Mouse (Mus musculus) kidney, postnatal 10 days (tissue): ENCODE data around the gene Xrcc5.

Source experiments
- DNase-seq: peaks from one replicate; pipeline ENCODE4 v3.0.0; 2021; ENCODE audit warnings: mixed read lengths

The Xrcc5 gene

DNA sequence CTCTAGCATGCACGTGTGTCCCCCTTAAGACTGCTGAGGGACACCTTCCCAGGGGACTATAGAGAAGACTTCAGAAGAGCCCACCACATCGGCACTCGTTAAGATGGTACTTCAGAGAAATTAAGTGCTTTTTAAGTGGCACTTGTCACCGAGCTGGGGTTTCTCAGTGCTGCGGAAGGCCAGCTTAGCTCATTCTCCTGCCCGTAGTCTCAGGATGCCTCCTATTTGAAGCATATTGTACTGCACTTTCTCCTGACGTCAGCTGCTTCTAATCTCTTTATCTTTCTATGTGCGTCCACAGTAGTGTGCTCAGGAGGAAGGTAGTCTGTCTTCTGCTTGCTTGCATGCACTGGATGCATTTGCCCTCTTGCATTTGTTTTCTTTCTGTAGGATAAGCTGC is 9.2 kb downstream of the Xrcc5 start:
- no peak for DNase-seq

DNA sequence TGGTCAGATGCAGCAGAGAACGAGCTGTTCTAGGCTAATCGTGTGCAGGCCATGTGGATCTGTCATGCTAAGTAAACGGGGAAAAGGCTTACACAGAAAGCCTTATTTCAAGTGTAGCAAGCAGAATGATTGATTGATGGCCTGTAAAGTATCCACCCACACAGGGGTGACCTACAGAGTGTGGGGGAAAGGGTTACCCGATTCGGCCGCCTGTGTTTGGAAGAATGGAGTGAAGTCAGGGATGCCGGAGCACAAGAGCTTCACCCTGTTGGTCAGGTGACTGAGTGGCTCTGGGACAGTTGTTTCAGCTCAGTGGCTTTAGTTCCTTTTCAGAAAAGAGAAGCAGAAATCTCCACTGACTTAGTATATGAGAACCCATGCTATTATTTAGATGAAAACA is 9.7 kb downstream of the Xrcc5 start:
- no peak for DNase-seq

DNA sequence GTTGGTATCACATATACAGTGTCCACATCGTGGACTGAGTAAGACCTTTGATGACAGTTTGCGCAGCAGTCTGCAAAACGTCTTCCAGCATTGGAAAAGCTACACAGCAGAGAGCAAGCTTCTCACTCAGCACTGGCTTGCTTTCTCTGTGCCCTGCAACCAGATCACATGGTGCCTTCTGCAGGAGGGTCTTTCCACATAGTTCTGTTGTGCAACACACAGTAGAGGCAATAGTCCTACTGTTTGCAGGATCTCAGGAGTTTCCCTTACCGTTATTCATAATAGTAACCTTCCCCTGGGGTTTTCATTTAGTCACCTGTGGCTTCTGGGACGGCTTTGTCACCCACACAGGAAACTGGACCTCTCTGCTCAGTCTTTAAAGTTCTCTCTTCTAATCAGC is 13.5 kb downstream of the Xrcc5 start:
- no peak for DNase-seq

DNA sequence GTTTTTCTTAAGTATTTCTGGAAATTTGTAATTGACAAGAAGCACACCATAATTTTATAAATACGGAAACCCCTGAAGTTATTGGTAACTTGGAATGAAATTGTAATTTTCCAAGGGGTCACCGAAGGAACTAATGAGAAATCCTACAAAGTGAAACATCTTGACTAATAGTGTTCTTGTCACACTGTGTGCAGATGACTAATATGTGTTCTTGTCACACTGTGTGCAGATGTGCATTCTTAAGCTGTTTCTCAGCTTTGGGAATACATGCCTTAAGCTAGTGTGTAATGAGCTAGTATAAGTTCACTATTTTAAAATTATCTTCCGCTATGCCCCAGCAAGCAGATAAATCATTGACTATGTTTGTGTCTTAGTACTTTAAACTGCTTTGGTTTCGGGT is 16.0 kb downstream of the Xrcc5 start:
- no peak for DNase-seq

DNA sequence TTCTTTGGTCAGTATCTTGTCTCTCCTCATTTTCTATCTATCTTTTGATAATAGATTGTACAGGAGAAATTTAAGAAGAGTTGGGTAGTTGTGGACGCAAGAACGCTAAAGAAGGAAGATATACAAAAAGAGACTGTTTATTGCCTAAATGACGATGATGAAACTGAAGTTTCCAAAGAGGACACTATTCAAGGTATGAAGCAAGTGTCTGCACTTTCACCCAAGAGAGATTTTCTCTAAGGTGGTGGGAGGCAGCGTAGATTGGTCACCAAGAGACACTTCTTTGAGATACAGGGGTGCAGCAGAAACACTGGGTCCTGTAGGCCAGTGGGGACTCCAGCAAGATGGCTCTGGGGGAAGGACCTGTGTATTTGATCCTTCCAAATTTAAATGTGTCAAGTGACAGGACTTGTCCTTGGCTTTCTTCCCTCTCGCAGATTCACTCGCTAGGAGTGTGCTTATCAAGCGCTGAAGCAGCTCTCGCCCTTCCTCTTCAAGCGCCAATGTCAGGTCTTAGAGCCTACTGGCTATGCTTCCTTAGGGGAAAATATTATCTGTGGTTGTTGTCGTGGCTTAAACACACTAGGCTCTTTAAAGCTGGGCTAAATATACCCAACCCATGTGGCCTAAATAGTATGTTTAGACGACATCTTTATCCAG is 19.1 kb downstream of the Xrcc5 start:
- DNase-seq = no peak

DNA sequence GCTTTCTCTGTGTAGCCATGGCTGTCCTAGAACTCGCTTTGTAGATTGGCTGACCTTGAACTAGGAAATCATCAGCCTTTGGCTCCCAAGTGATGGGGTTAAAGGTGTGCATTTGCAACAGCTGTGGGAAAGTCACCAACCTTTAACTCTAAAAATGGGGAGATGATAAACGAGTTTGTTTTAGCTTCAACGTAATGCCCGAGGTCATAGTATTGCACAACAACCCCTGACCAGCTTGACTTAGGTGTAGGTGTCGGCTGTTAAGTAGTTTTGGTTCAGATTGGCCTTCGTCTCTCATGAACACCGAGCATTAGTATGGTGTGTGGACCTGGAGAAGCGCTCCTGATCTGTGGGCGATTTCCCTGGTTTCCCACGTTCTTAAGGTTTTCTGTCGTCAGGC is 27.6 kb downstream of the Xrcc5 start:
- no peak for DNase-seq

DNA sequence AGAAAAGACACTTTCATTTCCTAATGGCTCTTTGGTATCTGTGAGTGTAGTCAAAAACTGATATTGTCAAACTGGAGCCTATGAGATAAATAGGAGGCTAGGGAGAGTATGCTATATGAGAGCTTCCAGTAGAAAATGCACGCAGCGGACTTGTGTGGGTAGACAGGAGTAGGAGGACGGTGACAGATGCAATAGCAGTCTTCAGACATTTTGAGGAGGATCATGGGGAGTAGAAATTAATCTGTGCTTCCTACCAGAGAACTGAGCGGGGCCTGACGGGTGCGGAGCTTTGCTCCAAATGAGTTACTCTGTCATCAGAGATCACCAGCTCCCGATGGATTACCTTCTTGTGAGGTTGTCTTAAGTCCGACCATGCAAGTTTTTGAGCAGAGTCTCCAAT is 29.6 kb downstream of the Xrcc5 start:
- no peak for DNase-seq

DNA sequence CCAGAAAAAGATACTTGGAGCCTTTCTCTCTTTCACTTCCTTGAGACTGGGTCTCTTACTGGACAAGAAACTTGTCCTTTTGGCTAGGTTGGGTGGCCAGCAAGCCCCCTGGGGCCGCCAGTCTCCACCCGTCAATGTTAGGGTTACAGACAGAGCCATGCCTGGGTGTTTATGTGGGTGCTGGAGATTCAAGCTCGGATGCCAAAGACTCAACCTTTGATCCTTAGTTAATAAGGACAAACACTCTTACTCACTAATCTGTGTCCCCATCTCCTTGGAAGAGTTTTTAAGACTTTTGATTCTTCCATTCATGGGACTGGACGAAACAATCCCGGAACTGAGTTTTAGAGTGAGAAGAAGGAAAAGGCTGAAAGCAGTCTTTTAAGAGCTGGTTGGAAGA is 31.1 kb downstream of the Xrcc5 start:
- no peak for DNase-seq

DNA sequence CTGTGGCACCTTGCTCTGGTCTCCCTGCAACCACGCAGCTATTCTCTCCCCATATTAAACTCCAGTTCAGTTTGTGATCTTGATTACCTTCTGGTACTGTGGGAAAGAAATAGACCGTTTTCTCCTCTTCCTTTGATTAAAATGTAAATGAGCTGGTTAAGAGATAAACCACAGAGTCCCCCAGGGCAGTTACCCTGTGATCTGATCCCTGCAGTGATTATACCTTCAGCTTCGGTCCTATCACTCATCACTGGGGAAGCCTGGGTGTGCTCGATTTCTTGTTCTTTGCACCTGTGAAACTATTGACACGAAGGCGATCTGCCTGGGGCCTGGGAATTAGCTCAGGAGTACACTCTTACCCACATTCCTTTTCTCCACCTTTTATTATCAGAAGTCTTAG is 40.7 kb downstream of the Xrcc5 start:
- no peak for DNase-seq

DNA sequence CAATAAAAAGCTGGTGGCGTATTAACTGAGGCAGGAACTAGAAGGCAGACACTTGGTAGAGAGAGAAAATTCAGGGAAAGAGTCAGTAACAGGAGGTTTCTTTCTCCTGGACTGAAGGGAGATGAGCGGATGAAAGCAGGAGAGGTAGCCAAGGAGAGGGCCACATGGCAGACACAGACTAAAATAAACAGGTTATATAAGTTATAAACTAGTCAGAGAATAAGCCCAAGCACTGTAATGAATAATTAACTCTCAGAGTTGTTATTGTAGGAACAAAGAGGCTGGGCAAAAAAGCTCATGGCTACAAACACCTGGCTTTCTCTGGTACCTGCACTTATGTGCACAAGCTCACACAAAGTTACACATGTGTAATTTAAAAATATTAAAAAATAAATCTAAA is 47.6 kb downstream of the Xrcc5 start:
- DNase-seq = no peak

DNA sequence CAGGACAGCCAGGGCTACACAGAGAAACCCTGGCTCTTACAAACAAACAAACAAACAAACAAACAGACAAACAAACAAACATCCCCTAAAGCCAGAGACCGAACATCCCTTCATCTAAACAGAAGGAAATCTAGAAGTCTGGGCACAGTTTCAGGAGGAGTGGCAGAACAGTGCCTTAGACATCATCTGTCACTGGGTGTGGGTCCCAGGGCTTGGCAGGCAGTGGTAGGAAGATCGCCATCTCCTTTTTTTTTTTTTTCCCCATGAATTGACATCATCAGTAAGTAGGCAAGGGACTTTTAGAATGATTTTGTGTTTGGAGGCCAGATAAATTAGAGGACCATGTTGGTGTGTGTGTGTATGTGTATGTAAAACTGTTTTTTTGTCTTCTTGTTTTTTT is 51.0 kb downstream of the Xrcc5 start:
- DNase-seq = no peak

DNA sequence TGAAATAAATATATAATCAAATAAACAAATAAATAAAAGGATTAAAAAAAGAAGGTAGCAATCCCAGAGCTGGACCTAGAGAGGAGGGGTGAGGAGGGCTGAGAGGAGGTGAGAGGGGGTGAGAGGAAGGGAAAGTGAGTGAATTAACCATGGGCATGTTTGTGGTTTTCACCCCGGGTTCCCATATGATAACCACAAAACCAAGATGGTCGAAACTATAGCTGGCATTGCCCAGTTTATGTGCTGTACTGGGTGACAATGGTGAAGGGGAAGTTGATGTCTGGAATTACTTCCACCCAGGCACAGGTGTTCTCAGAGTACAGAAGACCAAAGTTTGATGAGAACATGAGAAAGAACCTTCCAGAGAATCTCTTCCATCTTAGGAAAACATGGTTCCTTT is 52.2 kb downstream of the Xrcc5 start:
- no peak for DNase-seq

DNA sequence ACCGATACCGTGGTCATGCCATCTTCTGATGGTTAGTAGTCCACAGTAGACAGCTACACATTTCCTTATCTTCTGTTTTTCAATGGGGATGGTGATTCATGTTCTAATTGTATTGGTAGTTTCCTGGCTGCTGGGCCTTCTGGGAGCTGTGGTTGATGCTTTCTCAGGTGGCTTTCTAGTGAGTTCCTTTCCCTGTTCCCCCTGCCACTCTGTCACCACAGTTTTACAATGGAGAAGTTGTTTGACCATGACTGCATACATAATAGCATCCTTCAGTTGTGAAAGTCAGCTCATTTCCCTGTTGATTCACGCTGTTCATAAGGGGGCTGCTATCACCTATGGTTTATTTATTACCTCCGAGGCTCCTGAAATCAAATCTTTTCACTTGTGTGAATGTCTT is 53.6 kb downstream of the Xrcc5 start:
- no peak for DNase-seq

DNA sequence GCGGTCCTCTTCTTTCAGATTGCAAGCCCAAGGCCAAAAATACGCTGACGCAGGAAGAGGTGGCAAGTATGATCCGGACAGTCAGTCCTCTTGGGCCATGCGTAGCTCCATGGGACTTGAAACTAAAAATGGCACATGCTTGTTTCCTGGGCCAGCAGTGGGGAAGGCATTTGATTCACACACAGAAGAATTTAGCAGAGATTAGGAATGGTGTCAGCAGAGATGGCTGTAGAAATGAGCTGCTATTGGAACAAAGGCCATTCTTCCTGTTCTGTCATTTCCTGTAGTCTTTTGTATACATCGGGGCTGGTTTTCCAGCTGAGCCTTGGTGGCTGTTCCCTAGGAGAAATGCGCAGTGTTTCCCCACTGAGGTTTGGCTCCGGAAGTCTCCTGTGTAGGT is 57.4 kb downstream of the Xrcc5 start:
- DNase-seq = no peak

DNA sequence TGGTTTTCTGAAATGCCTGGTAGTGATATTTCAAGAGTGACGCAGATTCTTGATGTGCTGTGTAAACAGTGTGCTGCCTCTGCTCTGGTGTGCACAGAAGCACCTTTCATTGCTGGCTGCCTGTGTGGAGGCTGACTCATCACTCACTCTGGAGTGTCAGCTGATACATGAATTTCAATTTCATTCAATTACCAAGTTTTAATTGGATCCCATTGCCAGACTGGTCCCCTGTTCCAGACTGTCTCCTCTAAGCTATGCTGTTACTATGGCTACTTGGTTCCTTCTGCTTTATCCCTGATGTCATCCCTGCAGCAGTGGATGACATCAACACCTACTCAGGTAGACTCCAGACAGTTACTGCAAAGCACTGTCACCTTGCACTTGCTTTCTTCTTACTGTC is 65.3 kb downstream of the Xrcc5 start:
- no peak for DNase-seq

DNA sequence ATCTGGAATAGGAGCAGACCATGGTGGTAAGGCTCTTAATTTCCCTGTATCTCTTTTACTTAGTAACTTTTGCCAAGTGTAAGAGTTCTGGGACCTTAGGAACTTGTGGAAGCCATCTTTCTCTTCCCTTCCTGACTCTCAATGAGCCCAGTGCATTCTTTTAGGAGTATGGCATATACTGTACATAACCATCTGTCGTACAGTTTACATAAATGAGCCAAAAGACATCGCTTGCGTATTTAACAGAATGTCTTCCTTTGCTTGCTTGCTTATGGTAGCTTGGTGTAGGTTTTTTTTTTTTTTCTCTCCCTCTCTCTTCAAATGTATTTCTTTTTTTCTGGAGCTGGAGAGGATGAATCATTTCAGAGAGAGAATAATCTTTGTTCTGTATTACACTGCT is 65.7 kb downstream of the Xrcc5 start:
- no peak for DNase-seq

DNA sequence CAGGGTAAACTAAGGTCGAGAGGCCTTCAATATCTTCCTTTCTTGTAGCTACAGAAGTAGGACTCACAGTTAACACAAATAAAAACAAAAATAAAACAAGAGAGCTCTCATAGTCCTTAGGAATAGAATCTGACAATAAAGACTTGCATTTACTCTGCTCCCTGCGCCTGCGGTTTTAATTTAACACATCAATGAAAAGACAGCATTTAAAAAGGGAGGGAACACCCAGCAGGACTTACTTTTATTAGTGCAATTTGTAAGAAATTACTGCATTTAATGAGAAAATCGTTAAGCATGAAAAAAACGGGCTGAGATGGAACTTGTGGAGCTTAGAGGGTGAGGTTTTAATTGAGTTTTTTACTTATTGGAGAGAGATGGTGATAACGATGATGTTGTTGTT is 66.4 kb downstream of the Xrcc5 start:
- DNase-seq = no peak

DNA sequence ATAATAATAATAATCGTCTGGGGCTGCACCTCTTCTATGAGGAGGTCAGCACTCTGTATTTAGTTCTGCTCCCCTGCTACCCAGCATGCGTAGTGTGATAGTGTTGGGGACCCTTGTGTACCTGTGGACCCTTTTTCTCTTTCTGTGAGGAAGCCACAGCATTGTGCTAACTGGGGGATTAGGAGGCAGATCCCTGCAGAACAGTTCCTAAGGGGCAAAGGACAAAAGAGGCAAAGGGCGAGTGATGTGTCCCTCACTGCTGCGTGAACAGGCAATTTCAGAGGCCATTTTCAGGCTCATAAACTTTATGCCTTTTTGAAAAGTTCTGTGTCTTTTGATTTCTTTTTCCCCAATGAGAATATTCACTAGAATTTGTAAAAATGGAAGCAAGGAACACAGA is 66.8 kb downstream of the Xrcc5 start:
- no peak for DNase-seq

DNA sequence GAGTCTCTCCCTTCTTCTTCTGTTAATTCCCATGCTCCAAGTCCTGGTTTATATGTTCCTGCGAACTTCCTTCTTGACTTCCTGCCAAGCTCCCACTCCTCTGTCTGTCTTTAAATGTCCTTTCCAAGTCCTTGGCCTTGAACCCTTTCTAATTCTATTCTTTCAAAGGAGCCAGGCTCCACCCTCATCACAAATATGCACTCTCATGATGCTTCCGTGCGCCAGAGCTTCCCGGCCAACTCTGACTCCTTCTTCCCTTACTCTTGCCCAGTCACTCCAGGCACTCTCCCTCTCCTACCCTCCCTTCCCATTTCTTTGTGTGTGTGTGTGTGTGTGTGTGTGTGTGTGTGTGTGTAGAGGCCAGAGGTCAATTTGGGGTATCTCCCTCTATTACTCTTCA is 70.9 kb downstream of the Xrcc5 start:
- DNase-seq = no peak

DNA sequence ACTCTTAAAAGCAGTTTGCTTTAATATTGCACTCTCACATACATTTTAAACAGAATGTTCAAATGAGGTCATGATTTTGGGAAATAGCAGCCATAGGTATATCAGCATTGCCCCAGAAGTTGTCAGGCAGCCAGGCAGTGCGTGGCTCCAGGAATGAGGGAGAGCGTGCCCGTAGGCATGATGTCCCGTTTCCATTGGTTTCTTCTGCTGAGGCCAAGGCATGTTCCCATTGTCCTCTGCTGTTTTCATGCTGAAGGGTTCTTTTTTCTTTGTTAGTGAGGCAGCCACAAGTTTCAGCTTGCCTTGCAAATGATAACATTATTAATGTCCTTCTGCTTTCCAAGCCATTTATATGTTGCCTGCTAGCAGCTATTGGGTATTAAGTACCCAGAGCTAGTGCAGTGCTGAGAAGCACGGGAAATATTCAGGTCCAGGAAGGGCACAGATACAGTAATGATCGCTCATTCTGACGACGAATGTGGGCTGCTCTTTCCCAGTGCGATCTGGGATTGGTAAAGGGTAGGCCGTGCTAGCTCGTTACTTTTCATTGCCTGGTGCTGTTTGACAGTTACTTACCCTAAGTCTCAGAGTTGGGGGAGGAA is 72.6 kb downstream of the Xrcc5 start:
- DNase-seq = no peak

DNA sequence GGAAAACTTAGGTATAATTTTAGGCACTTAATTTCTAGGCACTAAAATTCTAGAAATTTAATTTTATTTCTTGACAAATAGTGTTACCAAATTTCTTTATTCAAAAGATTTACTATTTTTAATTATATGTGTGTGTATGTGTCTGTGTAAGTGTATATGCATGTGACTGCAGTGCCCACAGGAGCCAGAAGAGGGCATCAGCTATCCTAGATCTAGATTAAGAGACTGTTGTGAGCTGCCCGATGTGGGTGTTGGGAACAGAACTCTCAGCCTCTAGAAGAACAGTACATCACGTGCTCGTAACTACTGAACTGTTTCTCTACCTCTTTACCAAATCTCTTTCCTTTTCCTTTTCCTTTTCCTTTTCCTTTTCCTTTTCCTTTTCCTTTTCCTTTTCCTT is 73.3 kb downstream of the Xrcc5 start:
- no peak for DNase-seq

DNA sequence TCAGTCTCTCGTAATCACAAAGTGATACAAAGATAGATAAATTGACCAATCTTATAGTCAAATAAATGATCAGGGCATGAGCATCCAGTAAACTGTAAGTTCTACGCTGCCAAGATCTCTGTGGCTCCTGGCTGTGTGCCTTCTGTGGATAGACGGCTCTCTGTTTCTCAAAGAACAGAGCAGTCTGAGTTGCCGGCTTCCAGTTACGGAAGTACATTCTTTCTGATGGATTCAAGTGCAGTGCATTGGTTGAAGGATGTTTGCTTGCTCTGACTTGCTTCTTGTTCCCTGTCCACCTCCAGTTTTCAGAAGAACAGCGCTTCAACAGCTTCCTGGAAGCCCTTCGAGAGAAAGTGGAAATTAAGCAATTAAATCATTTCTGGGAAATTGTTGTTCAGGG is 75.8 kb downstream of the Xrcc5 start:
- DNase-seq = no peak

DNA sequence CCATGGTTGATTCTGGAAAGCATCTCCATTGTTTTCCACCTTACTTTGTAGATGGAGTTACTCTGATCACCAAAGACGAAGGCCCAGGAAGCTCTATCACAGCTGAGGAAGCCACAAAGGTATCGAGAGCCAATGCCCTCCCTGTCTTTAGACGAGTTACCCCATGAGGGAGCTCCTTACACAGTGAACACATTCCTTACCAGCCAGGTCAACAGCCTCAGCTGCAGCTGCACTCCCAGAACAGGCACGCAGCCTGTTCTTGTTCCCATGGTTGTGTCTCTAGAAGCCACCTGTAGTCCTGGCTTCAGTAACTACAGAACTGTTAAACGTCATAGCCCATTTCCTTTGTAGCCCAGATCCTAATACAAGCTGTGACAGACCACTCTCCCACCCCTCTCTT is 76.4 kb downstream of the Xrcc5 start:
- no peak for DNase-seq

DNA sequence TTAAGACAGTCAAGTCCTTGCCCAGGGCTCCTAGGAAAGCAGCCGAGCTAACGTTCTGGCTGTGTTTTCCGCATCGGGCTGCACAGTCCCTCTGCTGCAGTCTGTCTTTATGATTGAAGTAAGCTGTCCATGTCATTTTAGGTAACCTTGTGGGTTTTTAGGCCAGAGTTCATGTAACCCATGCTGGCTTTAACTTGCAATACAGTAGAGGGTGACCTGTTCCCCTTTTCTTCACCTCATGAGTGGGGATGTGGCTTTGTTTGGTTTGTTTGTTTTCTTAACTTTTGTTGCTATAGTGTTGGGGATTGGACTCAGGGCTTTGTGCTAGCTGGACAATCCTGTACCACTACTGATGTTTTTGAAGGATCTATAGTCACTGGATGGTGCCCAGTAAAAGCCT is 83.2 kb downstream of the Xrcc5 start:
- no peak for DNase-seq

DNA sequence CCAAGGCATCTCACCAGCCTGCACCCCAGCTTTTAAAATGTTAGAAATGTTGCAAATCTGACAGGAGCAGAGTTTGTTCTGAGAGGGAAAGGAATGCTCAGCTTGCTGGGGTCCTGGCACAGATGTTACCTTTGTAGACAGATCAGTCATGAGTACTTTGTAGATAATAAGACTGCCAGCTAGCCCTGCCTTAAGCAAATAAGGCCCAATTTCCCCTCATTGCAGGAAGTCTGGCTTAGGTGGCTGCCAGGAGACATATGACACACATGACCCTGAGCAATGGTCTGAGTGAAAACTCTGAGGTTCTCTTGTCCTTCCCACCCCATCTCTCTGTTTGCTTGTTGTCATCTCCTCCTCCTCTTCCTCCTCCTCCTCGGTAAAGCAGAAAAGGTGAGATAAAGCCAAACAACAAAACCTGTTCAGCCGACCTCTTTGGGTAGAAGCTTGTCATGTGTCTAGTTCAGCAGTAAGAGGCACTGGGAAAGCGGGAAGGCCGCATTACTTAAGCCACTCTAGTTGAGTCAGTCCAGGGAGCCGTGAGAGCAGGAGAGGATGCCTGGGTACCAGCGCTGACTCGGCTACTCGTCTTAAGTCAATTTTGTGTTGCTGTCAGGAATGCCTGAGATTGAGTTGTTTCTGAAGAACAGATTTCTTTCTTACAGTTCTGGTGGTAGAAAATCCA is 92.6 kb downstream of the Xrcc5 start:
- DNase-seq = no peak
